Mouse (Mus musculus): ENCODE results near the gene Ccdc155. TPM values are rescaled to one million over a fixed set of nuclear protein-coding genes. Genes with fewer than 3 reads are reported as not detected.

Ccdc155 gene
- polyA plus RNA-seq, 1 experiment, result 0.70 TPM

- no peak for TF ChIP-seq POLR2A (IDR thresholded peaks at IDR 0.05; ENCODE audit: borderline replicate concordance, extremely low read depth, insufficient read depth, insufficient read length, poor library complexity, severe bottlenecking)
- no peak for TF ChIP-seq CTCF (IDR thresholded peaks at IDR 0.05; ENCODE audit: borderline replicate concordance, extremely low read depth, insufficient read depth, insufficient read length)
- DNase-seq (ENCODE audit: low read depth), result no peak
Observed at GRCm38 (mm10) chr7:45196994-45197393, 7.7 kb downstream of the Ccdc155 start.

GRCm38 (mm10) chr7:45196176-45196535, 8.5 kb downstream of the Ccdc155 start:
- TF ChIP-seq CTCF (IDR thresholded peaks at IDR 0.05; ENCODE audit: borderline replicate concordance, extremely low read depth, insufficient read depth, insufficient read length), result no peak
- no peak for TF ChIP-seq POLR2A (IDR thresholded peaks at IDR 0.05; ENCODE audit: borderline replicate concordance, extremely low read depth, insufficient read depth, insufficient read length, poor library complexity, severe bottlenecking)
- DNase-seq (ENCODE audit: low read depth), result no peak

GRCm38 (mm10) chr7:45195341-45196175, 9.1 kb downstream of the Ccdc155 start:
- no peak for DNase-seq (ENCODE audit: low read depth)
- no peak for TF ChIP-seq CTCF (IDR thresholded peaks at IDR 0.05; ENCODE audit: borderline replicate concordance, extremely low read depth, insufficient read depth, insufficient read length)
- TF ChIP-seq POLR2A (IDR thresholded peaks at IDR 0.05; ENCODE audit: borderline replicate concordance, extremely low read depth, insufficient read depth, insufficient read length, poor library complexity, severe bottlenecking), result no peak

- TF ChIP-seq POLR2A (IDR thresholded peaks at IDR 0.05; ENCODE audit: borderline replicate concordance, extremely low read depth, insufficient read depth, insufficient read length, poor library complexity, severe bottlenecking) (no peak), CTCF (IDR thresholded peaks at IDR 0.05; ENCODE audit: borderline replicate concordance, extremely low read depth, insufficient read depth, insufficient read length) (no peak)
Observed at GRCm38 (mm10) chr7:45193871-45194785, 10.6 kb downstream of the Ccdc155 start.

GRCm38 (mm10) chr7:45193406-45193805, 11.3 kb downstream of the Ccdc155 start:
- no peak for TF ChIP-seq POLR2A (IDR thresholded peaks at IDR 0.05; ENCODE audit: borderline replicate concordance, extremely low read depth, insufficient read depth, insufficient read length, poor library complexity, severe bottlenecking)
- no peak for TF ChIP-seq CTCF (IDR thresholded peaks at IDR 0.05; ENCODE audit: borderline replicate concordance, extremely low read depth, insufficient read depth, insufficient read length)
- no peak for DNase-seq (ENCODE audit: low read depth)

More at GRCm38 (mm10) chr7:45193871-45194785, 10.6 kb downstream of the Ccdc155 start:
- DNase-seq (ENCODE audit: low read depth), result no peak

DNA sequence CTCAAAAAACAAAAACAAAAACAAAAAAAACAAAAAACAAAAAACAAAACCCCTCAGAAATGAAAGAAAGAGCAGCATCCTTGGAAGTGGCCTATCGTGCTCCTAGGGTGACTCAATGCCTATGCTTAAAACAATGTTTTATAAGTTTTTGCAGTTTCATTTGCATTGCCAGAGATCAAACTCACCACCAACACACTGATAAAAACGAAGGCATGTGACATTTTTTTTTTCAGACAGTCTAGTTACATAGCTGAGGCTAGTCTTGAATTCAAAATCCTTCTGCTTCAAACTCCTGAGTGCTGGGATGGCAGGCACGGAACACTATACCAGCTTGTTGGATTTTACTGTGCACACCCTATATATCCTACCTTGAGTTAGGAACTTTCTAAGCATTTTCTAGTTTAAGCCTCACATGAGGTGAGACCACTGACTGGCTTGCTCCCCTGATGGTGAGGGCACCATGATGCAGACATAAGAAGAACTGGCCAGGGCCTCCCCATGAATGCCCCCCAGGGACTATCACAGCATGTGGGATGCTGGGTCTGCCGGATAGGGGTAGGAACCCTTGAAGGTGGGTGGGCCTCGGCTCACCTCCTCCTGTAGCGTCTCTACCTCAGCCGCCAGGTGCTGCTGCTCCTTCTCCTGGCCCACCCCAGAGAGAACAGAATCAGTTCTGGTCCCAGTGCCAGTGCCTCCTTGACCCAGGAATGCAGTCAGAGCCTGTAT, 11.9 kb downstream of the Ccdc155 start:
- DNase-seq (ENCODE audit: low read depth), result no peak
- TF ChIP-seq CTCF (IDR thresholded peaks at IDR 0.05; ENCODE audit: borderline replicate concordance, extremely low read depth, insufficient read depth, insufficient read length) (no peak), POLR2A (IDR thresholded peaks at IDR 0.05; ENCODE audit: borderline replicate concordance, extremely low read depth, insufficient read depth, insufficient read length, poor library complexity, severe bottlenecking) (no peak)

- TF ChIP-seq POLR2A (IDR thresholded peaks at IDR 0.05; ENCODE audit: borderline replicate concordance, extremely low read depth, insufficient read depth, insufficient read length, poor library complexity, severe bottlenecking) (no peak), CTCF (IDR thresholded peaks at IDR 0.05; ENCODE audit: borderline replicate concordance, extremely low read depth, insufficient read depth, insufficient read length) (no peak)
- no peak for DNase-seq (ENCODE audit: low read depth)
Observed at GRCm38 (mm10) chr7:45191803-45192363, 12.8 kb downstream of the Ccdc155 start.

DNA sequence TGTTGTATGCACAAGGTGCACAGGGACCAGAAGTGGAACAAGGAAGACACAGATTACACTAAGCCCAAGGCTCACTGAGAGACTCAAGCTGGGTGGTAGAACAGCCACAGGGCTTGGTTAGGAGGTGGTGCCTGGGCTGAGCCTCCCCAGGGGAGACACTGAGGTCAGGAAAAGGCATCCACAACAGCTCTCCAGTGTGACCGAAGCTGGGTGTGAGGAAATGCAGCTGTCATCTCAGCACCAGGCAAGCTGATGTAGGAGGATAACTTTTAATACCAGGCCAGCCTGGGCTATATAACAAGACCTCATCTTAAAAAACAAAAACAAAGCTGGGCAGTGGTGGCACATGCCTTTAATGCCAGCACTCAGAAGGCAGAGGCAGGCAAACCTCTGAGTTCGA, 13.5 kb downstream of the Ccdc155 start:
- no peak for DNase-seq (ENCODE audit: low read depth)
- TF ChIP-seq POLR2A (IDR thresholded peaks at IDR 0.05; ENCODE audit: borderline replicate concordance, extremely low read depth, insufficient read depth, insufficient read length, poor library complexity, severe bottlenecking) (no peak), CTCF (IDR thresholded peaks at IDR 0.05; ENCODE audit: borderline replicate concordance, extremely low read depth, insufficient read depth, insufficient read length) (no peak)

- no peak for DNase-seq (ENCODE audit: low read depth)
- TF ChIP-seq POLR2A (IDR thresholded peaks at IDR 0.05; ENCODE audit: borderline replicate concordance, extremely low read depth, insufficient read depth, insufficient read length, poor library complexity, severe bottlenecking) (no peak), CTCF (IDR thresholded peaks at IDR 0.05; ENCODE audit: borderline replicate concordance, extremely low read depth, insufficient read depth, insufficient read length) (no peak)
Observed at GRCm38 (mm10) chr7:45190186-45190585, 14.5 kb downstream of the Ccdc155 start.

- TF ChIP-seq CTCF (IDR thresholded peaks at IDR 0.05; ENCODE audit: borderline replicate concordance, extremely low read depth, insufficient read depth, insufficient read length), result no peak
- TF ChIP-seq POLR2A (IDR thresholded peaks at IDR 0.05; ENCODE audit: borderline replicate concordance, extremely low read depth, insufficient read depth, insufficient read length, poor library complexity, severe bottlenecking), result no peak
- no peak for DNase-seq (ENCODE audit: low read depth)
Observed at GRCm38 (mm10) chr7:45189600-45189999, 15.1 kb downstream of the Ccdc155 start.

Measured in brain, embryonic 14.5 days (tissue).